Mouse (Mus musculus): ENCODE measurements around the gene Gpalpp1. TPM values are rescaled to one million over a fixed set of nuclear protein-coding genes. Genes with fewer than 3 reads are reported as not detected.

Gene Gpalpp1
- polyA plus RNA-seq (2015; fragmentation: Nextera tagmentation; extraction: Ambion mirVana), result 7.2 and 7.5 TPM in 2 replicates

GRCm38 (mm10) chr14:76110396-76111221, at the start of gene Gpalpp1, which contains the start of gene Nufip1:
Gene Gpalpp1 (minus strand): TSS chr14:76110760.
Gene Nufip1 (plus strand): TSS chr14:76110891.

Other genes starting within 250 kb of the Gpalpp1 start
- gene Kctd4, start 155.8 kb downstream of the Gpalpp1 start, polyA plus RNA-seq (2015; fragmentation: Nextera tagmentation; extraction: Ambion mirVana), result 0.51 and 0.59 TPM in 2 replicates
- 30.6 and 30.9 TPM in 2 replicates for gene Gtf2f2, start 99.9 kb downstream of the Gpalpp1 start, polyA plus RNA-seq (2015; fragmentation: Nextera tagmentation; extraction: Ambion mirVana)
- gene Nufip1, start 131 bp upstream of the Gpalpp1 start, polyA plus RNA-seq (2015; fragmentation: Nextera tagmentation; extraction: Ambion mirVana), result 7.5 and 7.9 TPM in 2 replicates

Measured in spleen, postnatal 0 days (tissue).